Mouse (Mus musculus) olfactory bulb, adult 2 months (tissue): ENCODE data around the gene Ftcd. TPM values are rescaled to one million over a fixed set of nuclear protein-coding genes. Genes with fewer than 3 reads are reported as not detected.

Experiments
- H3K27ac ChIP-seq: fragments of 200-500 bp; 2 replicates; pipeline ENCODE4 v1.5.1; 2012; ENCODE audit warnings: low read depth, low read length; ENCODE audit not compliant: insufficient read depth
- H3K4me1 ChIP-seq: fragments of 200-500 bp; 2 replicates; pipeline ENCODE4 v1.6.1; 2012; ENCODE audit warnings: low read length; ENCODE audit not compliant: control insufficient read depth, insufficient read depth
- H3K4me3 ChIP-seq: fragments of 200-500 bp; 2 replicates; pipeline ENCODE4 v1.5.1; 2012; ENCODE audit warnings: mild to moderate bottlenecking, low read depth, low read length, moderate library complexity; ENCODE audit not compliant: insufficient read depth
- CTCF ChIP-seq: fragments of 200-500 bp; IDR thresholded peaks from 2 replicates; pipeline ENCODE4 v1.5.1; 2012; ENCODE audit warnings: low read depth, mild to moderate bottlenecking, low read length, moderate library complexity; ENCODE audit not compliant: insufficient read depth
- POLR2A ChIP-seq: fragments of 200-500 bp; IDR thresholded peaks from 2 replicates; pipeline ENCODE4 v1.6.1; 2012; ENCODE audit warnings: mild to moderate bottlenecking, low read depth, low read length, moderate library complexity; ENCODE audit not compliant: insufficient read depth
- WGBS: fragments of 180-500 bp; shearing (Covaris S2); methylation state at CpG from one replicate; pipeline ENCODE4 v1.1.7; 2018; 5-methylcytosine and 5-hydroxymethylcytosine counted together
- polyA plus RNA-seq: library from polyadenylated mRNA; stranded (reverse); fragments of >200 nt; gene quantifications from 2 replicates; pipeline ENCODE4 v1.2.4, GENCODE M21; 2012; ENCODE audit warnings: low replicate concordance; ENCODE audit not compliant: missing spikeins, insufficient read depth, insufficient read length

Ftcd gene
- polyA plus RNA-seq, 1 experiment: not detected

DNA sequence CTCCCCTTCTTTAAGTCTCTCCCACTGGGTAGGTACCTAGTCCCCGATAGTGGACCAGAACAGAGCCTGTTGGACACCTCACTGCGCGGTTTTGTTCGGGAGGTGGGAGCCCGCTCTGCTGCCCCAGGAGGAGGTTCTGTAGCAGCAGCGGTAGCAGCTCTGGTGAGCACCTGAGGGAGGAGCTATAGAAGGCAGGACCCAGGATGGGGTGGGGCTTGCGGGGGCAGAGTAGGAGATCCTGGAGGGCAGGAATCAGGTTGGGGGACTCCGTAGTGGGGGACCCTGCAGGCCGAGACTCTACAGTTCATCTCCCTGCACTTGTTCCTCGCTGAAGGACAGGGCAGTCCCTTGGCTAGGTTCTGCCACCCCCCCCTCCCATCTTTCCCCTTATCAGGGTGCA, 8.7 kb downstream of the Ftcd start:
- TF ChIP-seq CTCF (no peak), POLR2A (no peak)
- no peak overlapping the region for H3K27ac ChIP-seq
- WGBS: 17% methylated on average over 10 of the region's 10 CpGs
- peaks cover 7% of the 10 kb centered on the region for H3K4me1 ChIP-seq
- no peak overlapping the region for H3K4me3 ChIP-seq

DNA sequence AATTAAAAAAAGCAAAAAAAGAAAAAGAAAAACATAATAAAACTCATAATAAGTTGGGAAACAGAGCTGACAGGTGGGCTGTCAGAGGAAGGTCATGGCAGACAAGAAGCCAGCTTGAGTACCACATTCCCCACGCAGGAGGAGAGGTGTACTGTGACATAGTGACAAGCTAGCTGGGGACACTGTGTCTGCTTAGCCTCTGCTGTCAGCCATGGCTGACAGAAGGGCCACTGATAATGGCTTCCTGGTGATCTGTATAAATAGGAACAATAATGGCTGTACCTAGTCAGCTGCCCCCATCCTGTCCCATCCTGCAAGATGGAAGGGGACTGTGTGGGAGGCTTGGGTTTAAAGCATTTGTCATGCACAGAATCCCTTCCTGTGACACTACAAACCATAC, 10.7 kb downstream of the Ftcd start:
- TF ChIP-seq CTCF: no peak
- Histone ChIP-seq H3K27ac (no peak overlapping the region), H3K4me3 (no peak overlapping the region), H3K4me1 (peaks cover 7% of the 10 kb centered on the region)
- 72% methylated on average over 1 of the region's 1 CpGs for WGBS

DNA sequence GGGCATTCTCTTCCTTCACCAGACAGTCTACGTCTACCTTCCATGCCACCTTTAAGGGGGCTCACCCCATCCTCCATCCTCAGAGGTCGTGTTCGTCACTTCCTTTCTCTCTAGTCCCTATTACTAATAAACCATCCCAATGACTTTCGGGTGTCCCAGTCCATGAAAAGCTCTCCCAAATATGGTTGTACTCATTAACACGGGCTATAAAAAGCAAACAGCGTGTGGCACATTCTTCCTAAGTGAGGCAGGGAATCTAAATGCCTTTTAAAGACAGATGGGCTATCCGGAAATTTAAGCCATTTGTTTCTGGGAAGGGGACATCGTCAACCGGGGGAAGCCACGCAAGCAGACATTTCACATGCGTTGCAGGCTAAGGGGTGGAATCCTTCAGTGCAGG, 14.7 kb downstream of the Ftcd start:
- Histone ChIP-seq H3K4me1 (no peaks in the 10 kb centered on the region), H3K27ac (no peak overlapping the region), H3K4me3 (no peak overlapping the region)
- TF ChIP-seq CTCF: no peak
- TF ChIP-seq POLR2A: no peak
- WGBS: 74% methylated on average over 11 of the region's 11 CpGs

DNA sequence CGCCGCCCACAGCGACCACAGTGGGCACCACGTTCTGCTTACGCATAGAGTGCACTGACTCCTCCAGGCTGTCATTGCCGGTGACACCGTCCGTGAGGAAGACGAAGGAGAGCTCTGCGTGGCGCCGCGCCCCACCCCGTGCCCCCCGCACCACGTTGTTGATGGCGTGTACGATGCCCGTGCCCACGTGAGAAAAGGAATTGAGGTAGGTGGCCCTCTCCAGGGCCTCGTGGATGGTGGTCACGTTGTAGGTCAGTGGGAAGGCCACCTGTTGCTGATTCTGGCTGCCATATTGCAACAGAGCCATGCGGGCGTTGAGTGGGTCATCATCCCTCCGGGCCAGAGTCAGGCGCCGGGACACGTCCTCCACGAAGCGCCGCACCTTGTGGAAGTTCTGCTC, 20.9 kb downstream of the Ftcd start:
- WGBS: 92% methylated on average over 31 of the region's 31 CpGs
- TF ChIP-seq POLR2A (no peak), CTCF (no peak)
- no peak overlapping the region for H3K4me3 ChIP-seq

DNA sequence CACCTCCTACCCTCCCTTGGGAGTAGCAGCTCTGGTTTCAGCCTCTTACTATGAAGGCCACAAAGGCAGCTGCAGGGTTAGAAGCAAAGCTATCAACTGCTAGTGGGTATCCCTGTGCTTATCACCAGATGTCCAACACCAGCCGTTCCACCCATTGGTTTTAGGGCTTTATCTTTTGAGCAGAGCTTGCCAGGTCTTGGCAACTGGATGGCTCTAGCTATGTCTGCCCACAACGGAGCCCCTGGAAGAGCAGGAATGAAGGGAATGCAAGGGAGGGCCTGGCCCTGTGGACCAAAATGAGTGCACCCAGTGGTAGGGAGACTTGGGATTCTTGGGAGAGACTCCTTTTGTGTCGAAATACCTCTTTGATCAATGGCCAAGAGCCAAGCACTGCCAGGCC, 27.2 kb downstream of the Ftcd start:
- Histone ChIP-seq H3K27ac (no peak overlapping the region), H3K4me1 (no peaks in the 10 kb centered on the region), H3K4me3 (no peak overlapping the region)
- 78% methylated on average over 3 of the region's 3 CpGs for WGBS
- TF ChIP-seq POLR2A (no peak), CTCF (no peak)

More for the DNA sequence above, 20.9 kb downstream of the Ftcd start:
- H3K27ac ChIP-seq: no peak overlapping the region
- no peaks in the 10 kb centered on the region for H3K4me1 ChIP-seq

DNA sequence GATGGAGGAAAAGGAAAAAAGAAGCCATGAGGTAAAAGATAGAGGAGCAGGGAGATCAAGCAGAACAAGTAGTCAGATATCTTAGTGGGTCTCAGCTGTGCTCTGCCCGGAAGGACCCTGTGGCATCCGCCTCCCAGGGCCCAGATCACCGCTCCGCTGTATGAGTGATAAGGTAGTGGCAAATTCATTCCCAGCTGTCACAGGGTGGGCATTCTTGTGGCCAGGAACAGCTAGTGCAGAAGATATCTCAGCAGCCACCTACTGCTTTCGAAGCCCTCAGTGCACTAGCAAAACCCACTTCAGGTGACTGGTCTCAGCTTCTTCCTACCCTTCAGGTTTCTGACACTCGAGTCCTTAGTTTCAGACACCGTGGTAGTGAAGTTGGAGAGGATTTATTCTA, 37.0 kb downstream of the Ftcd start:
- H3K4me1 ChIP-seq: no peaks in the 10 kb centered on the region
- WGBS: 94% methylated on average over 7 of the region's 7 CpGs
- H3K27ac ChIP-seq: no peak overlapping the region
- TF ChIP-seq POLR2A: no peak
- no peak for TF ChIP-seq CTCF
- H3K4me3 ChIP-seq: no peak overlapping the region

DNA sequence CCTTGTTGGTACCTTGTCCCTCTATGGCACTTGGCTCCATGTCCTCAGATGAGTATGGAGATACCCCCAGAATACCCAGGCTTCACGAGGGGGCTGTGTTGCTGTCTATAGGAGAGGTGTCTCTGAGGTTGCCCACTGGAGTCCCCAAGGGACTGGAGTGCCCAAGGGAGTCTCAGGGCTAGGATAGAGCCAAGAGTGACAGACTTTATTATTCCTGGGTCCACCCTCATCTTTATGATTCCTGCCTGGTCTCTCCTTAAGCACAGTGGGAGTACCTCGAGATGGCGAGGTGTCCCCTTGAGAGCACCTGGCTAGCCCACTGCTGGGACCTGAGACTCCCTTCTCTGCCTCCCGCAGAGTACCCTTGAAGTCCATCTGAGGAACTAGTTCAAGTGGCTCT, 47.0 kb downstream of the Ftcd start:
- Histone ChIP-seq H3K27ac (no peak overlapping the region), H3K4me3 (no peak overlapping the region), H3K4me1 (peaks cover 10% of the 10 kb centered on the region)
- WGBS: 87% methylated on average over 4 of the region's 4 CpGs
- TF ChIP-seq POLR2A: no peak
- no peak for TF ChIP-seq CTCF

DNA sequence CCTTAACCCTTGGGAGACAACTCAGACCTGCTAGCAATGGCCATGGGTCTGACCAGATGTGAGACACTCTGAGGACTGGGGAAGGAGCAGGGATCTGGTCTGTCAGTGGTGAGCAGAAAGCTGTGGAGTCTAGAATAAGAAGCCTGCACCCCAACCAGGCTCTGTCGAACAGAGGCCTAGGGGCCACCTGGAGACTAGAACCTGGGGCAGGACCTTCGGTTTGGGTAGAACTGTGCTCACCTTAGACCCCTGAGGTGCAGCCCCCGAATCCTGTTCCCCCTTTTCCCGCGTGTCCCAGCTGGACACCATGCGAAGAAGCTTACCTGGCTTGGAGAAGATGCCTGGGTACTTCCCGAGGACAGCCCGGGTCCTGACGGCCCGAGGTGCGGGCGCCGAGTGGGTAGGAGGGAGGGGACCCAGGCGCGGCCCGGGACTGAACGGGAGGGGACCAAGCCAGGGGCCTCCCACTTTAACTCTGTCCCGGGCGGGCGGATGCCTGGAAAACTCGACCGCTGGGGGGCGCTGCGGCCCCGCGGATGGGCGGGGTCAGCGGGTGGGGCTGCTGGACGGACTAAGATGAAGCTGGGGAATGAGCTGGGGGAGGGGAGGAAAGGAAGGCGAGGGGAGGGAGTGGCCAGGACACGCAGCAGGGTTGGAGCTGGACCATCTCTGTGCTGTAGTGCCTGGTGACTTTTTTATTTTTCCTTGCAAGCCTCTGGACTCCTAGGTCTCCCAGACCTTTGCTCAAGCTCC, 47.7 kb downstream of the Ftcd start, which contains the start of gene Col6a2:
TSS of gene Col6a2 (minus strand) at position 703 of the 753 bp plus-strand sequence.
- peaks cover 10% of the 10 kb centered on the region for H3K4me1 ChIP-seq
- H3K4me3 ChIP-seq: peak within 1 kb of the TSS; percentile 37
- WGBS: 6% methylated on average over 31 of the region's 31 CpGs
- no peak within 1 kb of the TSS for H3K27ac ChIP-seq
- TF ChIP-seq POLR2A (no peak), CTCF (peak; percentile 73)

DNA sequence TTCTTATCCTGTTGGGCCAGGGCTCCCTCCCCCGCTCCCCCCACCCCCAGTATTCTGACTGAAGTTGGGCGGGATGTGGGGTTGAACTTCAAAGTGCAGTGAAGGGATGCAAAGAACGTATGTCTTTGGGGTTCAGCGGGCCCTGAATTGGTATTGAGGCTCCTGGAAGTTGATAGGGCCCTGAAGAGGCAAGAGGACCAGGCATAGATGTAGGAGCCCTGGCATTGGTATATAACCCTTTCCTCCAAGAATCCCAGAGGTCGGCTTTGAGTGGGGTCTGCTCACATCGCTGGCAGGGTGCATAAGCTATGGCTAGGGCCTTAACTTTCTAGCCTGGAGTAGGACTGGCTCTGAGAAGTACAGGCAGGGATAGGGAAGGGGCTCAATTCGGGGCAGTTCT, 48.3 kb downstream of the Ftcd start:
- Histone ChIP-seq H3K4me1 (peaks cover 10% of the 10 kb centered on the region), H3K27ac (no peak overlapping the region), H3K4me3 (no peak overlapping the region)
- 27% methylated on average over 7 of the region's 7 CpGs for WGBS
- no peak for TF ChIP-seq CTCF
- no peak for TF ChIP-seq POLR2A

DNA sequence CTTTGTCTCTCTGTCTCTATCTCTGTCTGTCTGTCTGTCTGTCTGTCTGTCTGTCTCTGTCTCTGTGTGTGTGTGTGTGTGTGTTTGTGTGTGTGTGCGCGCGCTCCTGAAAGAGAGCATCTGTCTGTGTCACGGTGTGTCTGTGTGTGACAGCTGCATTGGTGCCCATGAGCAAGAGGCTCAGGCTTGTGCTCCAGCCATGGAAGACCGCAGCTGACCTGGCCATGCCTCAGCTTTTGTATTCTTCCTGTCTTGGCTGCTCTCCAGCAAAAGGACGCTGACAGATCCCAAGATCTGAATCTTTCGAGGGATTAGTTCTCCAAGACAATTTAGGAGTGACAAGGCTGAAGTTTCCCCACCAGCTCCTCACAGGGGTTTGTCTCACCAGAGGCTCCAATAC, 49.5 kb downstream of the Ftcd start:
- TF ChIP-seq POLR2A (no peak), CTCF (no peak)
- Histone ChIP-seq H3K4me1 (peaks cover 10% of the 10 kb centered on the region), H3K27ac (no peak overlapping the region), H3K4me3 (no peak overlapping the region)
- WGBS: 70% methylated on average over 7 of the region's 7 CpGs
